Mouse (Mus musculus) bone marrow, adult 2 months (tissue): Measurements from ENCODE around the gene Cypt3. TPM values are rescaled to one million over a fixed set of nuclear protein-coding genes. Genes with fewer than 3 reads are reported as not detected.

Experiments used
- H3K27ac ChIP-seq: fragments of 200-500 bp; 2 replicates; pipeline ENCODE4 v1.5.1; 2012; ENCODE audit warnings: low read depth, mild to moderate bottlenecking, control low read depth, inconsistent platforms, low read length; ENCODE audit not compliant: control insufficient read depth, poor library complexity, insufficient read depth
- H3K4me1 ChIP-seq: fragments of 200-500 bp; 2 replicates; pipeline ENCODE4 v1.6.1; 2011; ENCODE audit warnings: low read length; ENCODE audit not compliant: control insufficient read depth, insufficient read depth
- H3K4me3 ChIP-seq: fragments of 200-500 bp; replicated peaks from 2 replicates; pipeline ENCODE3; 2011; ENCODE audit warnings: mild to moderate bottlenecking, low read depth, low read length, control low read depth; ENCODE audit not compliant: control insufficient read depth
- CTCF ChIP-seq: fragments of 200-500 bp; IDR thresholded peaks from 2 replicates; pipeline ENCODE4 v1.5.1; 2011; ENCODE audit warnings: low read length, control low read depth; ENCODE audit not compliant: control insufficient read depth, insufficient read depth
- POLR2A ChIP-seq: fragments of 200-500 bp; IDR thresholded peaks from 2 replicates; pipeline ENCODE4 v1.6.1; 2011; ENCODE audit warnings: low read depth, mild to moderate bottlenecking, control low read depth, low read length, borderline replicate concordance; ENCODE audit not compliant: control insufficient read depth
- WGBS: fragments of 180-500 bp; shearing (Covaris S2); methylation state at CpG from one replicate; pipeline ENCODE4 v1.1.7; 2018; 5-methylcytosine and 5-hydroxymethylcytosine counted together
- polyA plus RNA-seq: library from polyadenylated mRNA; stranded (reverse); fragments of >200 nt; gene quantifications from 2 replicates; pipeline ENCODE4 v1.2.4, GENCODE M21; 2011; ENCODE audit warnings: low replicate concordance; ENCODE audit not compliant: missing spikeins, insufficient read depth, insufficient read length

Gene Cypt3
- polyA plus RNA-seq, result not detected in 2 replicates

DNA sequence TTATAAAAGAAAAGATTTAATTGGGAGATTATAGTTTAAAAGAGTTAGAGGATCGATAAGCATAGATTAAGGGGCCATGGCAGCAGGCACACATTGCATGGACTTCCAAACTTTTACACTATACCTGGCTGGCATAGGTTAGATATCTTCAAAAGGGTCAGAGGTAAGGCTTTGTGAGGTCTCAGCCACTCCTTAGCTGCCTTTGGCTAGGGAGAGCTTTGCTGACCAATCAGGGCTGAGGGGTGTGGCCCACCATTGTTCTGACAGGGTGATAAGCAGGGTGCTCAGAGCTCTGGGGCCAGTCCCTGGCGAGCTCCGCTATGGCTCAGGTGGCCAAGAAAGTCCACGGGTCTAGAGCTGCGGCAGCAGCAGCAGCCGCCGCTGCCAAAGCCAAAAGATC, at the start of gene Cypt3:
Gene Cypt3, plus strand, starts transcription at position 301 of the 400 bp plus-strand sequence.
- TF ChIP-seq POLR2A (no peak), CTCF (no peak)
- Histone ChIP-seq H3K4me1 (no peaks in the 10 kb centered on the region), H3K27ac (no peak within 1 kb of the TSS), H3K4me3 (no peak within 1 kb of the TSS)
- WGBS, result 65% methylated on average over 7 of the region's 7 CpGs

DNA sequence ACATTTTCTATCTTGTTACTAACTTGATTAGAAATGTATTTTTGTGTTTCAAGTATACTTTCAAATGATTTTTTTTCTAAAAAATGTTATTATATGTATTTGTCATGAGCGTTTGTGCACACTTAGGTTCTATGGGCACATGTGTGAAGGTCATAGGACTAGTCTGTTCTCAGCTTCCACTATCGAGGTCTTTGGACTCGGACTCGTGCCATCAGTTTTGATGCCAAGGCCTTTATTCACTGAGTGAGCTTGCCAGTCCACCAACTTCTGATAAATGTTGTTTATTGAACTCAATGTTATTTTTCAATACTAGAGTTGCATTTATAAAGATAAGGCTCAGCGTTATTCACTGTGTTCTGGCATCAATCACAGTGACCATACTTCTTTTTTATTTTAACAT, 42.9 kb upstream of the Cypt3 start:
- Histone ChIP-seq H3K27ac (no peak overlapping the region), H3K4me1 (no peaks in the 10 kb centered on the region), H3K4me3 (no peak overlapping the region)
- WGBS, result 84% methylated on average over 5 of the region's 5 CpGs
- TF ChIP-seq POLR2A, result no peak
- TF ChIP-seq CTCF, result no peak

DNA sequence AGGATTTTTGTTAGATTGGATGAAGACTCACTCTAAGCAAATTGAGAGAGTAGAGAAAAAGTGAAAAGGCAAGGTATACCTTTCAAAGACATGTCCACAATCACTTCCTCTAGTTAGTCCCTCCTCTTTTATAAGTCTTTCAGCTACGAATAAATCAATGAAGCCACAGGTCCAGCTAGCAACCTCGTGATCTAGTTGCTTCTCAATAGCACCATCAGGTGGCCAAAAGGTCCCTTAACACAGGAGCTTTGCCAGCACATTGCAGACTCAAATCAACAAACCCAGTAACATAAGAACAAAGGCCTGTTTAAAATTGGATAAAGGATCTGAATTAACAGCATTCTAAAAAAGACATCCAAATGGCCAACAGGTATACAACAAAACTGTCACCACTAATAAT, 30.0 kb upstream of the Cypt3 start:
- no peaks in the 10 kb centered on the region for H3K4me1 ChIP-seq
- 6% methylated on average over 2 of the region's 2 CpGs for WGBS
- H3K27ac ChIP-seq, result no peak overlapping the region
- no peak overlapping the region for H3K4me3 ChIP-seq
- TF ChIP-seq POLR2A (no peak), CTCF (no peak)

DNA sequence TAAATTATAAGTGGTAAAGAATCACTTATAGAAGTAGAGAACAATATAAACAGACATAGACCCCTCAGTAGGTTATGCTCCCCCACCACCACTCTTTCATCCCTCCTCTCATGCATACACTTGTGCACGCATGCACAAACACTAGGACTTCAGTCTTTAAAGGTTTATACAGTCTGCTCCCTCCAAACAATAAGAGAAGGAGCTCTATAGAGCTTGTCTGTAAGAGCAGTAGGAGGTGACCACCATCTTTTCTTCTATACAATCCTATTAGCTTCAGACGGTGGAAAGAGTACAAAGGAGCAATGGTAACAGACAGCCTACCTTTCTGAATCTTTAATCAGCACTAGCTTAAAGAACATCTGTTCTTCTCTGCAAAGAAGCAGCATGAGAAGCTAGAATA, 1.8 kb upstream of the Cypt3 start:
- Histone ChIP-seq H3K4me3 (no peak overlapping the region), H3K4me1 (no peaks in the 10 kb centered on the region), H3K27ac (no peak overlapping the region)
- no peak for TF ChIP-seq CTCF
- TF ChIP-seq POLR2A, result no peak
- 86% methylated on average over 2 of the region's 2 CpGs for WGBS

DNA sequence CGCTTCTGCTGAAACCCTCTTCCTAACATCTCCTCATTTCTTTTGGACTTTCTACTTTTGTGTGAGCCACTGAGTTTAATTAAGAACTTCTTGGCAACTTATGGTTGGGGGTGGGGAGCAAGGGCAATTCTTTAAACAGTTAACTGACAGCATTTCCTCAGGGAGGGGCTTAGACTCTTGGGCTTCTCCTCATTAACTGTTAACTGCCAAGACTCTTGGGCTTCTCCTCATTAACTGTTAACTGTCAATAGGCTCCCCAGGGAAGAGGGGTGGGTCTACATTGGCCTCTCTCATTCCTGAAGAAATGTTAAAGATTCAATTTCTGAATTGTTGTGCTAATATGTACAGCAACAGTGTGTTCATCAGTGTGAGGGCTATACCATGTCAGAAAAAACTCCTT, 6.3 kb downstream of the Cypt3 start:
- 84% methylated on average over 1 of the region's 1 CpGs for WGBS

DNA sequence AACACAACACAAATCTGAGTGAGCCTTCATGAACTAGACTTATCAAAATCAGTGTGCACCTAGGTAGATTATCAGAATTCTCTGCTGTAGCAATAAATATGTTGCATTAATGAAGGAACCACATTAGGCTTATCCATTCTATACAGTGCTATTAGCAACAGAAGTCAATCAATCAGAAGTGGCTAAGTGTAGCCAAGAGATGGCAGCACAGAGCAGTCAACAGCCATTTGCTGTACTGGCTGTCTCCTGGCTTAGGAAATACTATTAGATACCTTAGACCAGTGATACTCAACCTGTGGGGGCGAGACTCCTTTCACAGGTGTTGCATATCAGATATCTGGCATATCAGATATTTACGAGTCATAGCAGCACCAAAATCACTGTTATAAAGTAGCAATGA, 41.2 kb downstream of the Cypt3 start:
- WGBS, result 65% methylated on average over 2 of the region's 2 CpGs

More for the DNA sequence above, 6.3 kb downstream of the Cypt3 start:
- TF ChIP-seq POLR2A (no peak), CTCF (no peak)
- Histone ChIP-seq H3K27ac (no peak overlapping the region), H3K4me3 (no peak overlapping the region), H3K4me1 (no peaks in the 10 kb centered on the region)

More for the DNA sequence above, 41.2 kb downstream of the Cypt3 start:
- TF ChIP-seq CTCF (no peak), POLR2A (no peak)
- no peaks in the 10 kb centered on the region for H3K4me1 ChIP-seq
- no peak overlapping the region for H3K27ac ChIP-seq
- no peak overlapping the region for H3K4me3 ChIP-seq

Other genes with a start within 250 kb of the Cypt3 start
- 1.9 and 6.5 TPM in 2 replicates for gene Ubqln2, start 60.4 kb upstream of the Cypt3 start, polyA plus RNA-seq
- 1.7 and 2.1 TPM in 2 replicates for gene Kctd12b, start 137.8 kb downstream of the Cypt3 start, polyA plus RNA-seq
- gene Nbdy, start 165.0 kb downstream of the Cypt3 start, polyA plus RNA-seq, result 6.3 and 18.9 TPM in 2 replicates